Mouse (Mus musculus): ENCODE data around the gene Ppp1r3e.

DNA sequence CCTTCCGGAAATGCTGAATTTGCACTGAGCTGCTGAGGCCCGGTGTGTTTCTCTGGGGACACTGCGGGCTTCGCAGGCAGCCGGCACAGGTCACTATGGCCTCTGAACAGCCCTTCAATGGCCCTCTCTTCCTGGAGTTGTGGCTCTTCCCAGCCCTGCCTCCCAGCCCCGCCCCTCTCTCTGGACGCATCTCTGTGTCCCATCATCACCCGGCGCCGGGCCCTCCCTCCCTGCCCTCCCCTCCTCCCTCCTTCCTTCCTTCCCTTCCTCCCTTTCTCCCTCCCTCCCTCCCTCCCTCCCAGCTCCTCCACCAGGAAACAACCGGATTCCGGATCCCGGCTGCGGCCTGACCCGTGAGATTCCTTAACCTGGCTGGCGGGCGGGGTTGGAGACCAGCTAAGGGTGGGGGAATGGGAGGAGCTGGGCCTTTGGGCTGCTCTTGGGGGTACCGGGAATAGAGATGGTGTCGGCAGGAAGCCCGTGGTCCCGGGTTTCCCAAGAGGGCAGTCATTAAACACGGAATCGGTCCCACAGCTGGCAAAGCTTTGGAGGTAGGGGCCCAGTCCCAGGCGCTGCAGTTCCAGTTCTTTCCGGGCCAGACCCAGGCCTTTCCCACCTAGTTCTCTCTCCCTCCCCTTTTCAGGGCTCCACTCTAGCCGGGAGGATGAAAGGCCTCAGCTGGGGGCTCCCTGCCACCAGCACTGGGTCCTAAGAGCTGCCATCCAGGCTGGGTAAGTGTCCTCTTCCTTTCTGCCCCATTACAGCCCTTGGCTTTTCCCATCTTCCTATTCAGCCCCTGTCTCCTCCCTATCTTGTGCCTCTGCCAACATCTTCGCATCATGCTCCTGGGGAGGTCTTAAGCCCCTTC, 6.0 kb upstream of the Ppp1r3e start, which contains the start of the genes Bcl2l2 and Gm20521:
- TF ChIP-seq POLR2A (IDR thresholded peaks at IDR 0.05; ENCODE audit: insufficient read depth, low read depth, low read length), result peak; percentile 95
- no peak for TF ChIP-seq CTCF (IDR thresholded peaks at IDR 0.05)
- peak; percentile 65; the same call in 1 of the 2 replicates for TF ChIP-seq EP300 (IDR thresholded peaks at IDR 0.05; ENCODE audit: insufficient read depth, low read depth, low read length)
